Mouse (Mus musculus): ENCODE data around the gene Nudt19. TPM values are rescaled to one million over a fixed set of nuclear protein-coding genes. Genes with fewer than 3 reads are reported as not detected.
"Not testable (repeated sequence)": the region's sequence is repeated elsewhere in the genome, so short reads cannot be mapped to it uniquely, and the experiment has no call there.

The Nudt19 gene
- 50.9 and 53.3 TPM in 2 replicates for total RNA-seq (2017)

- ATAC-seq (replicated peaks; ENCODE audit: low read depth, poor library complexity, severe bottlenecking) = no peak
These were observed at the start of gene Nudt19 for GRCm38 (mm10) chr7:35556205-35556603. Nudt19 (minus strand) TSS chr7:35556304.

GRCm38 (mm10) chr7:35602766-35603165 is 46.7 kb upstream of the Nudt19 start:
- ATAC-seq (replicated peaks; ENCODE audit: low read depth, poor library complexity, severe bottlenecking) = no peak

- peak; percentile 18; the same call in 1 of the 2 replicates for ATAC-seq (replicated peaks; ENCODE audit: low read depth, poor library complexity, severe bottlenecking)
These were observed 45.0 kb upstream of the Nudt19 start for GRCm38 (mm10) chr7:35601106-35601505.

- ATAC-seq (replicated peaks; ENCODE audit: low read depth, poor library complexity, severe bottlenecking) = no peak
These were observed 43.9 kb upstream of the Nudt19 start for GRCm38 (mm10) chr7:35600031-35600430.

GRCm38 (mm10) chr7:35599492-35599891 is 43.4 kb upstream of the Nudt19 start:
- no peak for ATAC-seq (replicated peaks; ENCODE audit: low read depth, poor library complexity, severe bottlenecking)

- ATAC-seq (replicated peaks; ENCODE audit: low read depth, poor library complexity, severe bottlenecking) = no peak
These were observed 38.2 kb upstream of the Nudt19 start for GRCm38 (mm10) chr7:35594311-35594710.

- no peak for ATAC-seq (replicated peaks; ENCODE audit: low read depth, poor library complexity, severe bottlenecking)
These were observed 34.7 kb upstream of the Nudt19 start for GRCm38 (mm10) chr7:35590731-35591191.

- ATAC-seq (replicated peaks; ENCODE audit: low read depth, poor library complexity, severe bottlenecking) = no peak
These were observed 33.4 kb upstream of the Nudt19 start for GRCm38 (mm10) chr7:35589485-35589884.

- peak; percentile 28 for ATAC-seq (replicated peaks; ENCODE audit: low read depth, poor library complexity, severe bottlenecking)
These were observed 32.8 kb upstream of the Nudt19 start for GRCm38 (mm10) chr7:35588680-35589428.

GRCm38 (mm10) chr7:35587728-35588127 is 31.6 kb upstream of the Nudt19 start:
- ATAC-seq (replicated peaks; ENCODE audit: low read depth, poor library complexity, severe bottlenecking) = no peak

GRCm38 (mm10) chr7:35586906-35587445 is 30.9 kb upstream of the Nudt19 start:
- ATAC-seq (replicated peaks; ENCODE audit: low read depth, poor library complexity, severe bottlenecking) = no peak

GRCm38 (mm10) chr7:35586055-35586905 is 30.2 kb upstream of the Nudt19 start, which contains the start of gene Ankrd27:
Ankrd27 (plus strand) TSS chr7:35586244.
- peak; percentile 81 for ATAC-seq (replicated peaks; ENCODE audit: low read depth, poor library complexity, severe bottlenecking)

- ATAC-seq (replicated peaks; ENCODE audit: low read depth, poor library complexity, severe bottlenecking) = peak; percentile 23
These were observed 29.3 kb upstream of the Nudt19 start, which contains the start of gene Rgs9bp for GRCm38 (mm10) chr7:35585191-35586054. Rgs9bp (minus strand) TSS chr7:35585582.

- no peak for ATAC-seq (replicated peaks; ENCODE audit: low read depth, poor library complexity, severe bottlenecking)
These were observed 28.7 kb upstream of the Nudt19 start for GRCm38 (mm10) chr7:35584786-35585190.

- ATAC-seq (replicated peaks; ENCODE audit: low read depth, poor library complexity, severe bottlenecking) = no peak
These were observed 28.1 kb upstream of the Nudt19 start for GRCm38 (mm10) chr7:35584068-35584785.

- ATAC-seq (replicated peaks; ENCODE audit: low read depth, poor library complexity, severe bottlenecking) = no peak
These were observed 27.4 kb upstream of the Nudt19 start for GRCm38 (mm10) chr7:35583476-35584025.

GRCm38 (mm10) chr7:35582719-35583118 is 26.6 kb upstream of the Nudt19 start:
- ATAC-seq (replicated peaks; ENCODE audit: low read depth, poor library complexity, severe bottlenecking) = no peak

GRCm38 (mm10) chr7:35579849-35580248 is 23.7 kb upstream of the Nudt19 start:
- ATAC-seq (replicated peaks; ENCODE audit: low read depth, poor library complexity, severe bottlenecking) = peak; percentile 75

GRCm38 (mm10) chr7:35570883-35571282 is 14.8 kb upstream of the Nudt19 start:
- not testable (repeated sequence) for ATAC-seq (replicated peaks; ENCODE audit: low read depth, poor library complexity, severe bottlenecking)

All from common myeloid progenitor, adult 5-6 weeks (primary cell).